Mouse (Mus musculus): ENCODE measurements around the gene Apoc4. TPM values are rescaled to one million over a fixed set of nuclear protein-coding genes. Genes with fewer than 3 reads are reported as not detected.

The Apoc4 gene
- total and polyA plus RNA-seq, 3 experiments: 0.22 to 0.27 TPM; not detected in 1

- H3K36me3 ChIP-seq (replicated peaks): no peaks in the 10 kb centered on the region
- TF ChIP-seq POLR2AphosphoS5 (IDR thresholded peaks at IDR 0.05; ENCODE audit: insufficient replicate concordance, low read depth, low read length): no peak
- no peak for TF ChIP-seq CTCF (IDR thresholded peaks at IDR 0.05; ENCODE audit: low read depth, low read length)
- TF ChIP-seq GATA2 (IDR thresholded peaks at IDR 0.05; ENCODE audit: borderline replicate concordance, low read depth, low read length): no peak
- TF ChIP-seq GATA1 (IDR thresholded peaks at IDR 0.05; ENCODE audit: borderline replicate concordance, low read length): no peak
- no peak for TF ChIP-seq TAL1 (conservative IDR thresholded peaks at IDR 0.05; ENCODE audit: low read depth, low read length)
- ATAC-seq (ENCODE audit: extremely low read depth, insufficient number of reproducible peaks, low FRiP score, poor library complexity, severe bottlenecking) (no peak), DNase-seq (ENCODE audit: low spot score) (no peak)
- no peak overlapping the region for H3K4me3 ChIP-seq (ENCODE audit: low read depth, low read length)
- peaks cover 5% of the 10 kb centered on the region; the same call in 1 of the 2 replicates for H3K27me3 ChIP-seq (ENCODE audit: insufficient read depth, low read length)
- peaks cover 19% of the 10 kb centered on the region for H3K4me1 ChIP-seq (ENCODE audit: insufficient read depth, low read depth, low read length)
- no peaks in the 10 kb centered on the region for H3K9me3 ChIP-seq (replicated peaks)
These were observed 2.5 kb upstream of the Apoc4 start for GRCm38 (mm10) chr7:19683771-19684201.

- ATAC-seq (ENCODE audit: extremely low read depth, insufficient number of reproducible peaks, low FRiP score, poor library complexity, severe bottlenecking) (no peak), DNase-seq (ENCODE audit: low spot score) (no peak)
- H3K27me3 ChIP-seq (ENCODE audit: insufficient read depth, low read length): peaks cover 10% of the 10 kb centered on the region; the same call in 1 of the 2 replicates
- H3K36me3 ChIP-seq (replicated peaks): no peaks in the 10 kb centered on the region
- TF ChIP-seq POLR2AphosphoS5 (IDR thresholded peaks at IDR 0.05; ENCODE audit: insufficient replicate concordance, low read depth, low read length) (no peak), CTCF (IDR thresholded peaks at IDR 0.05; ENCODE audit: low read depth, low read length) (no peak), TAL1 (conservative IDR thresholded peaks at IDR 0.05; ENCODE audit: low read depth, low read length) (no peak), GATA1 (IDR thresholded peaks at IDR 0.05; ENCODE audit: borderline replicate concordance, low read length) (no peak), GATA2 (IDR thresholded peaks at IDR 0.05; ENCODE audit: borderline replicate concordance, low read depth, low read length) (no peak)
- H3K4me1 ChIP-seq (ENCODE audit: insufficient read depth, low read depth, low read length): peaks cover 19% of the 10 kb centered on the region
- no peak overlapping the region for H3K4me3 ChIP-seq (ENCODE audit: low read depth, low read length)
- no peaks in the 10 kb centered on the region for H3K9me3 ChIP-seq (replicated peaks)
These were observed 1.7 kb upstream of the Apoc4 start for GRCm38 (mm10) chr7:19682979-19683378.

GRCm38 (mm10) chr7:19680702-19681101 lies 577 bp downstream of the Apoc4 start:
- H3K4me1 ChIP-seq (ENCODE audit: insufficient read depth, low read depth, low read length): peaks cover 20% of the 10 kb centered on the region
- no peaks in the 10 kb centered on the region for H3K36me3 ChIP-seq (replicated peaks)
- H3K27me3 ChIP-seq (ENCODE audit: insufficient read depth, low read length): peaks cover 12% of the 10 kb centered on the region; the same call in 1 of the 2 replicates
- no peak overlapping the region for H3K4me3 ChIP-seq (ENCODE audit: low read depth, low read length)
- no peak for TF ChIP-seq TAL1 (conservative IDR thresholded peaks at IDR 0.05; ENCODE audit: low read depth, low read length)
- TF ChIP-seq CTCF (IDR thresholded peaks at IDR 0.05; ENCODE audit: low read depth, low read length): no peak
- TF ChIP-seq GATA2 (IDR thresholded peaks at IDR 0.05; ENCODE audit: borderline replicate concordance, low read depth, low read length): no peak
- TF ChIP-seq GATA1 (IDR thresholded peaks at IDR 0.05; ENCODE audit: borderline replicate concordance, low read length): no peak
- H3K9me3 ChIP-seq (replicated peaks): no peaks in the 10 kb centered on the region
- DNase-seq (ENCODE audit: low spot score) (no peak), ATAC-seq (ENCODE audit: extremely low read depth, insufficient number of reproducible peaks, low FRiP score, poor library complexity, severe bottlenecking) (no peak)

- DNase-seq (ENCODE audit: low spot score): no peak
- H3K4me3 ChIP-seq (ENCODE audit: low read depth, low read length): no peak overlapping the region
- H3K36me3 ChIP-seq (replicated peaks): no peaks in the 10 kb centered on the region
- H3K9me3 ChIP-seq (replicated peaks): no peaks in the 10 kb centered on the region
- no peak for TF ChIP-seq POLR2AphosphoS5 (IDR thresholded peaks at IDR 0.05; ENCODE audit: insufficient replicate concordance, low read depth, low read length)
- no peak for TF ChIP-seq GATA1 (IDR thresholded peaks at IDR 0.05; ENCODE audit: borderline replicate concordance, low read length)
- TF ChIP-seq TAL1 (conservative IDR thresholded peaks at IDR 0.05; ENCODE audit: low read depth, low read length): no peak
- no peak for TF ChIP-seq CTCF (IDR thresholded peaks at IDR 0.05; ENCODE audit: low read depth, low read length)
- no peak for TF ChIP-seq GATA2 (IDR thresholded peaks at IDR 0.05; ENCODE audit: borderline replicate concordance, low read depth, low read length)
- H3K4me1 ChIP-seq (ENCODE audit: insufficient read depth, low read depth, low read length): peaks cover 17% of the 10 kb centered on the region
- ATAC-seq (ENCODE audit: extremely low read depth, insufficient number of reproducible peaks, low FRiP score, poor library complexity, severe bottlenecking): no peak
- peaks cover 8% of the 10 kb centered on the region; the same call in 1 of the 2 replicates for H3K27me3 ChIP-seq (ENCODE audit: insufficient read depth, low read length)
These were observed 2.4 kb downstream of the Apoc4 start for GRCm38 (mm10) chr7:19678901-19679300.

- Histone ChIP-seq H3K4me3 (ENCODE audit: low read depth, low read length) (no peak within 1 kb of the TSS), H3K36me3 (replicated peaks) (no peaks in the 10 kb centered on the region), H3K27me3 (ENCODE audit: insufficient read depth, low read length) (peaks cover 8% of the 10 kb centered on the region; the same call in 1 of the 2 replicates), H3K4me1 (ENCODE audit: insufficient read depth, low read depth, low read length) (peaks cover 16% of the 10 kb centered on the region), H3K9me3 (replicated peaks) (no peaks in the 10 kb centered on the region)
- ATAC-seq (ENCODE audit: extremely low read depth, insufficient number of reproducible peaks, low FRiP score, poor library complexity, severe bottlenecking) (no peak), DNase-seq (ENCODE audit: low spot score) (no peak)
- no peak for TF ChIP-seq GATA2 (IDR thresholded peaks at IDR 0.05; ENCODE audit: borderline replicate concordance, low read depth, low read length)
- no peak for TF ChIP-seq TAL1 (conservative IDR thresholded peaks at IDR 0.05; ENCODE audit: low read depth, low read length)
- no peak for TF ChIP-seq POLR2AphosphoS5 (IDR thresholded peaks at IDR 0.05; ENCODE audit: insufficient replicate concordance, low read depth, low read length)
- TF ChIP-seq GATA1 (IDR thresholded peaks at IDR 0.05; ENCODE audit: borderline replicate concordance, low read length): no peak
- no peak for TF ChIP-seq CTCF (IDR thresholded peaks at IDR 0.05; ENCODE audit: low read depth, low read length)
These were observed 3.4 kb downstream of the Apoc4 start, which contains the start of gene Apoc2 for GRCm38 (mm10) chr7:19677872-19678271. Apoc2 (minus strand) TSS chr7:19677941.

GRCm38 (mm10) chr7:19676662-19677061 lies 4.6 kb downstream of the Apoc4 start:
- ATAC-seq (ENCODE audit: extremely low read depth, insufficient number of reproducible peaks, low FRiP score, poor library complexity, severe bottlenecking): no peak
- no peak overlapping the region for H3K4me3 ChIP-seq (ENCODE audit: low read depth, low read length)
- H3K4me1 ChIP-seq (ENCODE audit: insufficient read depth, low read depth, low read length): peaks cover 16% of the 10 kb centered on the region
- H3K9me3 ChIP-seq (replicated peaks): no peaks in the 10 kb centered on the region
- H3K27me3 ChIP-seq (ENCODE audit: insufficient read depth, low read length): peaks cover 8% of the 10 kb centered on the region; the same call in 1 of the 2 replicates
- TF ChIP-seq GATA1 (IDR thresholded peaks at IDR 0.05; ENCODE audit: borderline replicate concordance, low read length) (no peak), GATA2 (IDR thresholded peaks at IDR 0.05; ENCODE audit: borderline replicate concordance, low read depth, low read length) (no peak)
- DNase-seq (ENCODE audit: low spot score): no peak
- H3K36me3 ChIP-seq (replicated peaks): no peaks in the 10 kb centered on the region
